Mouse (Mus musculus): Measurements from ENCODE around the gene Ctla2b.
"Not testable (repeated sequence)": the region's sequence is repeated elsewhere in the genome, so short reads cannot be mapped to it uniquely, and the experiment has no call there.

Ctla2b gene

DNA sequence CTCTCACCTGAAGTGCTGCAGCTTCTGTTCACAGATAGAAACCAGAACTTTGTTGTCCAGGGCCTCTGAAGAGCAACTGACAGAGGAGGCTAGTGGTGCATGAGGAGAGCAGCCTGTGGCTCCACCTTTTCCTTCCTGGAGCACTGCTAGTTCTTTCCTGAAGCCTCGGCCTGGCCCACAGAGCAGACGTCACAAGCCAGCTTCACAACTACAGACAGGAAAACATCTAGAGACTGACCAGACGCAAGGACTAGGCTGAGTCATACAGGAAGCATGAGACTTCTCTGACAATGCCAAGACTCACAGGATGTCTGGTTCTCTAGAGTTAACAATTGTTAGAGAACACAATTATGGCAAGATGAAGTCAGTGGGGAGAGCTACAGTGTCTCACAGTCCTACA lies at the start of gene Ctla2b:
Gene Ctla2b, minus strand, starts transcription at position 120 of the 400 bp plus-strand sequence.
- peak in 1 of 2 experiments; percentile 18 for DNase-seq (ENCODE audit: low spot score in 2 of 2)

- not testable (repeated sequence) for DNase-seq (ENCODE audit: low spot score in 2 of 2)
These were observed 44.6 kb upstream of the Ctla2b start, which contains the start of gene Tpbpa for GRCm38 (mm10) chr13:60941884-60942283. TSS of gene Tpbpa (minus strand) at chr13:60941984.

DNA sequence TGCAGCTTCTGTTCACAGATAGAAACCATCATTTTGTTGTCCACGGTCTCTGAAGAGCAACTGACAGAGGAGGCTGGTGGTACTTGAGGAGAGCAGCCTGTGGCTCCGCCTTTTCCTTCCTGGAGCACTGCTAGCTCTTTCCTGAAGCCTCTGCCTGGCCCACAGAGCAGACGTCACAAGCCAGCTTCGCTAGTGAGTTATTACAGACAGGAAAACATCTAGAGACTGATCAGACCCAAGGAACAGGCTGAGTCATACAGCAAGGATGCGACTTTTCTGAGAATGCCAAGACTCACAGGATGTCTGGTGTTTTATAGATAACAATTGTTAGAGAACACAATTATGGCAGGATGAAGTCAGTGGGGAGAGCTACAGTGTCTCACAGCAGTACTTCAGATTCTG lies 39.3 kb upstream of the Ctla2b start, which contains the start of the genes Gm49391 and Ctla2a:
Gene Gm49391, minus strand, starts transcription at position 72 of the 402 bp plus-strand sequence.
Gene Ctla2a, minus strand, starts transcription at position 126 of the 402 bp plus-strand sequence.
- DNase-seq (ENCODE audit: low spot score in 2 of 2), result peak in 1 of 2 experiments; percentile 12

DNA sequence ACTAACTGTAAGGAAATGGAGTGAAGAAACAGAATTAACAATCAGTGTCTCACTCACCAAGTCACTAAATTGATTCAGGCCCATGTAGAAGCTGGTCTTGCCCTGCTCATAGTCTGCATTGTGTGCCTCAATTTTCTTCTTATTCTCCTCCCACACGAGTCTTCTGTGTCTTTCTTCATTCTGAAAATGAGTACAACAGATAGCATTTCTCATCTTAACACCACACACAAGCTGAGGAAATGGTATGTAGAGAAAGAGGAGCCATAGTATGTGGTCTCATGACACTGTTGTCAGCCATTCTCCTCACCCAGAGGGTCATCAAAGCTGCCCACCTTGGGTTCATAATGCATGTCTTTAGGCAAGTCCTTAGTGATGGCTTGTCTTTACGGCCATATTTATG lies 38.2 kb upstream of the Ctla2b start, which contains the start of gene Gm49393:
Gene Gm49393, minus strand, starts transcription at position 101 of the 400 bp plus-strand sequence.
- not testable (repeated sequence) for DNase-seq (ENCODE audit: low spot score in 2 of 2)

GRCm38 (mm10) chr13:60904780-60905179 lies 7.5 kb upstream of the Ctla2b start, which contains the start of gene Tpbpb:
TSS of gene Tpbpb (minus strand) at chr13:60904880.
- DNase-seq (ENCODE audit: low spot score in 2 of 2), result not testable (repeated sequence)

- not testable (repeated sequence) for DNase-seq (ENCODE audit: low spot score in 2 of 2)
These were observed 453 bp downstream of the Ctla2b start, which contains the start of gene Gm49392 for GRCm38 (mm10) chr13:60896794-60897193. TSS of gene Gm49392 (minus strand) at chr13:60896894.

DNA sequence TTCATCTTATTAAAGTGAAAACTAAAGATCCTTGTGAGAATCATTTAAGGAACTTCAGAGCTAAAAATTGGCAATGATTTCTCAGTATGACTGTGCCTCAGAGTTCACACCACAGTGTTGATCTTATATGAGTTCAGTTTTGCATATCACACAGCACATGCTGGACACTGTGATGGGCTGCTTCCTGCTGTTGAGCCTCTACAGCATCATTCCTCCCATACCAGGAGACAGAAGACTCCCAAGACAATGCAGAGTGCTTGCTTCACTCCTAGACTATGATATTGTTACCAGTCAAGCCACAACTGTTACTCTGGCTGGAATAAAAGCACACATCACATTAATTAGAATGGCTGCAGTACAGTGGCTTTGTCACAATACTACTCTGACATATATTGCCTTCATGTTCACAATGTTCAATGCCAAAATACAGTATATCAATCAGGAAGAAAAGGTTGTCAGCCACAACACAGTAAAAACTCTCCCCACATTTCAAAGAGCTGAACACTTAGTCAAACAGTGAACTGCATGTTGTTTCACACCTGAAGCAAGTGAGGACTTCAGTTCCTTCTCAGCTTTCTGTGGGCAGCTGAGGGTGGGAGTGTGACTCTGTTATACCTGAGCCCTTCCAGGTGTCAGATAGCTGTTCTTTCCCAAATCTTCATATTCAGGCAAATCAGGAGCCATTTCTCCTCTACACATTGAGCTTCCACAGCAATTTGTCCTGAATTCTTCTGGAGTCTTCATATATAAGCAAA lies 1.7 kb downstream of the Ctla2b start:
- no peak for DNase-seq (ENCODE audit: low spot score in 2 of 2)

DNA sequence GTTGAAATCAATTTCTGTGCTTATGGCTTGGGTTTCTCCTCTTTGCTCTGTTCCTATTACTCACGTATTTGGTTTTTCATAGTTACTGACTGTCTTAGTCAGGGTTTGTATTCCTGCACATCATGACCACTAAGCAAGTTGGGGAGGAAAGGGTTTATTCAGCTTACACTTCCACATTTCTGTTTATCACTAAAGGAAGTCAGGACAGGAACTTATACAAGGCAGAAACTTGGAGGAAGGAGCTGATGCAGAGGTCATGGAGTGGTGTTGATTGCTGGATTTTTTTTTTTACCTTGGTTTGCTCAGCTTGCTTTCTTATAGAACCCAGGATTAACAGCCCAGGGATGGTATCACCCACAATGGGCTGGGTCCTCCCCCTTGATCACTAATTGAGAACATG lies 4.9 kb downstream of the Ctla2b start:
- DNase-seq (ENCODE audit: low spot score in 2 of 2), result no peak

- no peak for DNase-seq (ENCODE audit: low spot score in 2 of 2)
These were observed 33.0 kb downstream of the Ctla2b start, which contains the start of gene 4930486L24Rik for GRCm38 (mm10) chr13:60864281-60864680. TSS of gene 4930486L24Rik (minus strand) at chr13:60864475.

DNA sequence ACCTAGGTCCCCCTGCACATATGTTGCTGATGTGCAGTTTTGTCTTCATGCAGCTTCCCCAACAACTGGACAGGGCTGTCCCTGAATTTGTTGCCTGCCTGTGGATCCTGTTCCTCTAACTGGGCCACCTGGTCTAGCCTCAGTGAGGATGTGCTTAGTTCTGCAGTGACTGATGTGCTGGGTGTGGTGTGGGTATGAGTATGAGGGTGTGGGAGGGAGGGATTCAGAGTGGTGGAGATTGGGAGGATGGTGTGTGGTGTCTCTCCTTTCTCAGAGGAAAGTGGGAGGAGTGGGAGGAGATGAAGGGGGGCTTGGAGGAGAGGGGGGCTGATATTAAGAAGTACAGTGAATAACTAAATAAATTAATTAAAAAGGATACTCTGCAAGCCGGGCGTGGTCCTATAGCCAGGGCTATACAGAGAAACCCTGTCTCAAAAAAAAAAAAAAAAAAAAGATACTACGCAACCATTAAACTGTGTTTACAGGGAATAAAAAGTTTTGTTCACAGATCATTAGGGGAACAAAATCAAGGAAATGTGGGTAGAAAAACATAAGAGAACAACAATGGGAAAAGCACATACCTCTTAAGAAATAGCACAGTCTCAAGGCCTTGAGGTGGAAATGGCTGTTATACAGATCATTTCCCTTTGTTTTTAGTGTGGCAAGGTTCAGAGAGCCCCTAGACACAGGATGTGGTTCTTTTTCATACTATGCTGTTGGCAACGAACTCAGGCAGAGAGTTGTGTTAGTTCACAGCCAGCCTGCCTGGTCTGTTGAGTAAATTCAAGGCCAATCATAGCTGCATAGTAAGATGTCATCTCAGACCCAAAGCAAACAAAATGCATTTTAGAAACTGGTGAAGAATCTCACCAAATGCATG lies 48.8 kb downstream of the Ctla2b start:
- no peak for DNase-seq (ENCODE audit: low spot score in 2 of 2)

All from spleen, postnatal 10 days (tissue).